Mouse (Mus musculus): ENCODE data around the gene Dchs2.

Dchs2 gene

GRCm38 (mm10) chr3:83266009-83266408, 138.3 kb downstream of the Dchs2 start:
- no peak for DNase-seq

GRCm38 (mm10) chr3:83270228-83270627, 142.5 kb downstream of the Dchs2 start:
- no peak for DNase-seq

GRCm38 (mm10) chr3:83270982-83271381, 143.2 kb downstream of the Dchs2 start:
- DNase-seq, result no peak

GRCm38 (mm10) chr3:83273555-83274244, 146.0 kb downstream of the Dchs2 start:
- no peak for DNase-seq

- no peak for DNase-seq
Observed at GRCm38 (mm10) chr3:83275703-83276102, 148.0 kb downstream of the Dchs2 start.

- no peak for DNase-seq
Observed at GRCm38 (mm10) chr3:83283882-83284281, 156.1 kb downstream of the Dchs2 start.

GRCm38 (mm10) chr3:83286975-83287405, 159.2 kb downstream of the Dchs2 start:
- DNase-seq, result no peak

GRCm38 (mm10) chr3:83288118-83288840, 160.5 kb downstream of the Dchs2 start:
- DNase-seq, result no peak

GRCm38 (mm10) chr3:83290482-83290881, 162.7 kb downstream of the Dchs2 start:
- no peak for DNase-seq

- no peak for DNase-seq
Observed at GRCm38 (mm10) chr3:83290953-83291352, 163.2 kb downstream of the Dchs2 start.

GRCm38 (mm10) chr3:83299783-83300382, 172.1 kb downstream of the Dchs2 start:
- no peak for DNase-seq

GRCm38 (mm10) chr3:83303876-83304275, 176.1 kb downstream of the Dchs2 start:
- DNase-seq, result no peak

- DNase-seq, result no peak
Observed at GRCm38 (mm10) chr3:83345928-83346327, 218.2 kb downstream of the Dchs2 start.

GRCm38 (mm10) chr3:83368500-83369068, 240.8 kb downstream of the Dchs2 start:
- DNase-seq, result no peak

- DNase-seq, result no peak
Observed at GRCm38 (mm10) chr3:83369871-83370270, 242.1 kb downstream of the Dchs2 start.

GRCm38 (mm10) chr3:83374333-83374732, 246.6 kb downstream of the Dchs2 start:
- DNase-seq, result no peak

- DNase-seq, result no peak
Observed at GRCm38 (mm10) chr3:83376834-83377233, 249.1 kb downstream of the Dchs2 start.
